Mouse (Mus musculus) embryo, embryonic 11.5 days (tissue): ENCODE measurements around the gene Iqce.

Experiments
- DNase-seq: peaks from one replicate; pipeline ENCODE4 v3.0.0-alpha.2; 2012; ENCODE audit warnings: low read depth, low spot score

Iqce gene

GRCm38 (mm10) chr5:140661875-140662643 lies 40.1 kb downstream of the Iqce start:
- no peak for DNase-seq

GRCm38 (mm10) chr5:140661427-140661826 lies 40.8 kb downstream of the Iqce start:
- DNase-seq: no peak

- DNase-seq: no peak
These were observed 41.8 kb downstream of the Iqce start for GRCm38 (mm10) chr5:140660398-140660797.

GRCm38 (mm10) chr5:140659607-140660272 lies 42.4 kb downstream of the Iqce start:
- no peak for DNase-seq

- DNase-seq: no peak
These were observed 47.9 kb downstream of the Iqce start for GRCm38 (mm10) chr5:140654096-140654845.

- no peak for DNase-seq
These were observed 49.6 kb downstream of the Iqce start for GRCm38 (mm10) chr5:140652587-140652986.

- DNase-seq: no peak
These were observed 50.9 kb downstream of the Iqce start for GRCm38 (mm10) chr5:140651231-140651630.

- DNase-seq: no peak
These were observed 52.2 kb downstream of the Iqce start for GRCm38 (mm10) chr5:140649881-140650414.

- peak; percentile 96 for DNase-seq
These were observed 53.0 kb downstream of the Iqce start for GRCm38 (mm10) chr5:140649101-140649667.

- DNase-seq: peak; percentile 14
These were observed 53.6 kb downstream of the Iqce start, which contains the start of gene Ttyh3 for GRCm38 (mm10) chr5:140648519-140649100. TSS of gene Ttyh3 (minus strand) at chr5:140649031.

- DNase-seq: peak; percentile 30
These were observed 54.2 kb downstream of the Iqce start for GRCm38 (mm10) chr5:140647821-140648518.

GRCm38 (mm10) chr5:140647031-140647760 lies 55.0 kb downstream of the Iqce start:
- no peak for DNase-seq

GRCm38 (mm10) chr5:140646171-140646570 lies 56.0 kb downstream of the Iqce start:
- DNase-seq: no peak

- DNase-seq: no peak
These were observed 56.7 kb downstream of the Iqce start for GRCm38 (mm10) chr5:140645454-140645853.

GRCm38 (mm10) chr5:140644702-140645201 lies 57.4 kb downstream of the Iqce start:
- DNase-seq: peak; percentile 30

- DNase-seq: no peak
These were observed 57.9 kb downstream of the Iqce start for GRCm38 (mm10) chr5:140644263-140644662.

- no peak for DNase-seq
These were observed 60.1 kb downstream of the Iqce start for GRCm38 (mm10) chr5:140642076-140642475.

- DNase-seq: peak; percentile 31
These were observed 60.8 kb downstream of the Iqce start for GRCm38 (mm10) chr5:140641254-140641928.

- no peak for DNase-seq
These were observed 61.4 kb downstream of the Iqce start for GRCm38 (mm10) chr5:140640812-140641211.
